Mouse (Mus musculus) olfactory bulb, adult 2 months (tissue): ENCODE results near the gene Rnf44. TPM values are rescaled to one million over a fixed set of nuclear protein-coding genes. Genes with fewer than 3 reads are reported as not detected.

ENCODE experiments used
- H3K27ac ChIP-seq: fragments of 200-500 bp; 2 replicates; pipeline ENCODE4 v1.5.1; 2012; ENCODE audit warnings: low read depth, low read length; ENCODE audit not compliant: insufficient read depth
- H3K4me1 ChIP-seq: fragments of 200-500 bp; 2 replicates; pipeline ENCODE4 v1.6.1; 2012; ENCODE audit warnings: low read length; ENCODE audit not compliant: control insufficient read depth, insufficient read depth
- H3K4me3 ChIP-seq: fragments of 200-500 bp; 2 replicates; pipeline ENCODE4 v1.5.1; 2012; ENCODE audit warnings: mild to moderate bottlenecking, low read depth, low read length, moderate library complexity; ENCODE audit not compliant: insufficient read depth
- CTCF ChIP-seq: fragments of 200-500 bp; IDR thresholded peaks from 2 replicates; pipeline ENCODE4 v1.5.1; 2012; ENCODE audit warnings: low read depth, mild to moderate bottlenecking, low read length, moderate library complexity; ENCODE audit not compliant: insufficient read depth
- POLR2A ChIP-seq: fragments of 200-500 bp; IDR thresholded peaks from 2 replicates; pipeline ENCODE4 v1.6.1; 2012; ENCODE audit warnings: mild to moderate bottlenecking, low read depth, low read length, moderate library complexity; ENCODE audit not compliant: insufficient read depth
- WGBS: fragments of 180-500 bp; shearing (Covaris S2); methylation state at CpG from one replicate; pipeline ENCODE4 v1.1.7; 2018; 5-methylcytosine and 5-hydroxymethylcytosine counted together
- polyA plus RNA-seq: library from polyadenylated mRNA; stranded (reverse); fragments of >200 nt; gene quantifications from 2 replicates; pipeline ENCODE4 v1.2.4, GENCODE M21; 2012; ENCODE audit warnings: low replicate concordance; ENCODE audit not compliant: missing spikeins, insufficient read depth, insufficient read length

Rnf44 gene
- polyA plus RNA-seq, 1 experiment, result not detected

GRCm38 (mm10) chr13:54650461-54650860 is 43.2 kb downstream of the Rnf44 start:
- WGBS, result 85% methylated on average over 3 of the region's 3 CpGs
- Histone ChIP-seq H3K27ac (no peak overlapping the region), H3K4me3 (no peak overlapping the region), H3K4me1 (no peaks in the 10 kb centered on the region)
- TF ChIP-seq CTCF, result no peak
- no peak for TF ChIP-seq POLR2A

GRCm38 (mm10) chr13:54635011-54635410 is 58.7 kb downstream of the Rnf44 start:
- Histone ChIP-seq H3K4me1 (no peaks in the 10 kb centered on the region), H3K27ac (no peak overlapping the region), H3K4me3 (no peak overlapping the region)
- WGBS, result 93% methylated on average over 3 of the region's 3 CpGs
- no peak for TF ChIP-seq POLR2A
- no peak for TF ChIP-seq CTCF

GRCm38 (mm10) chr13:54632731-54633277 is 60.9 kb downstream of the Rnf44 start:
- TF ChIP-seq CTCF (no peak), POLR2A (no peak)
- WGBS, result 31% methylated on average over 3 of the region's 3 CpGs
- H3K4me1 ChIP-seq, result no peaks in the 10 kb centered on the region
- H3K27ac ChIP-seq, result no peak overlapping the region
- no peak overlapping the region for H3K4me3 ChIP-seq

Other genes with a start within 250 kb of the Rnf44 start
- not detected in 2 replicates for gene Thoc3, start 225.1 kb downstream of the Rnf44 start, polyA plus RNA-seq
- not detected in 2 replicates for gene Simc1, start 190.1 kb downstream of the Rnf44 start, polyA plus RNA-seq
- not detected in 2 replicates for gene 4833439L19Rik, start 128.5 kb downstream of the Rnf44 start, polyA plus RNA-seq
- not detected in 2 replicates for gene Arl10, start 118.9 kb downstream of the Rnf44 start, polyA plus RNA-seq
- gene Nop16, start 103.8 kb downstream of the Rnf44 start, polyA plus RNA-seq, result not detected in 2 replicates
- not detected in 2 replicates for gene Higd2a, start 103.7 kb downstream of the Rnf44 start, polyA plus RNA-seq
- gene Cltb, start 82.6 kb downstream of the Rnf44 start, polyA plus RNA-seq, result not detected in 2 replicates
- gene Faf2, start 72.1 kb downstream of the Rnf44 start, polyA plus RNA-seq, result not detected in 2 replicates
- gene Cdhr2, start 7.6 kb upstream of the Rnf44 start, polyA plus RNA-seq, result not detected in 2 replicates
- gene Gprin1, start 56.0 kb upstream of the Rnf44 start, polyA plus RNA-seq, result not detected in 2 replicates
- gene Sncb, start 72.7 kb upstream of the Rnf44 start, polyA plus RNA-seq, result not detected in 2 replicates
- gene Eif4e1b, start 90.1 kb upstream of the Rnf44 start, polyA plus RNA-seq, result not detected in 2 replicates
- gene Tspan17, start 95.5 kb upstream of the Rnf44 start, polyA plus RNA-seq, result not detected in 2 replicates